Mouse (Mus musculus) brown adipose tissue, adult 24 weeks (tissue): ENCODE data around the gene Gucy2c. TPM values are rescaled to one million over a fixed set of nuclear protein-coding genes. Genes with fewer than 3 reads are reported as not detected.

Source experiments
- H3K27ac ChIP-seq: fragments of 200-500 bp; replicated peaks from 2 replicates; pipeline ENCODE4 v1.5.1; 2012; ENCODE audit warnings: low read depth, mild to moderate bottlenecking, low read length
- H3K4me1 ChIP-seq: fragments of 200-500 bp; 2 replicates; pipeline ENCODE4 v1.6.1; 2012; ENCODE audit warnings: low read length, mixed read lengths; ENCODE audit not compliant: control insufficient read depth, insufficient read depth, insufficient read length
- H3K4me3 ChIP-seq: fragments of 200-500 bp; 2 replicates; pipeline ENCODE4 v1.5.1; 2012; ENCODE audit warnings: low read depth, mild to moderate bottlenecking, low read length, moderate library complexity; ENCODE audit not compliant: insufficient read depth
- polyA plus RNA-seq: library from polyadenylated mRNA; stranded (reverse); fragments of >200 nt; gene quantifications from 2 replicates; pipeline ENCODE4 v1.2.4, GENCODE M21; 2012; ENCODE audit not compliant: missing spikeins, insufficient read depth, insufficient read length

The Gucy2c gene
- polyA plus RNA-seq, 1 experiment = not detected

GRCm38 (mm10) chr6:136683410-136684334 lies 97.9 kb downstream of the Gucy2c start:
- no peak overlapping the region for H3K4me3 ChIP-seq
- peak overlapping the region; percentile 79 for H3K27ac ChIP-seq

GRCm38 (mm10) chr6:136679381-136679780 lies 102.2 kb downstream of the Gucy2c start:
- Histone ChIP-seq H3K4me1 (0 out of 2 replicates have a peak, but pooled peaks cover under 1% of the 10 kb centered on the region), H3K27ac (peak overlapping the region; percentile 74), H3K4me3 (no peak overlapping the region; the same call in 1 of the 2 replicates)

More at GRCm38 (mm10) chr6:136683410-136684334, 97.9 kb downstream of the Gucy2c start:
- H3K4me1 ChIP-seq = peaks cover 5% of the 10 kb centered on the region; the same call in 1 of the 2 replicates

- Histone ChIP-seq H3K4me3 (no peak overlapping the region), H3K27ac (no peak overlapping the region), H3K4me1 (no peaks in the 10 kb centered on the region)
These were observed 106.6 kb downstream of the Gucy2c start for GRCm38 (mm10) chr6:136674935-136675334.

DNA sequence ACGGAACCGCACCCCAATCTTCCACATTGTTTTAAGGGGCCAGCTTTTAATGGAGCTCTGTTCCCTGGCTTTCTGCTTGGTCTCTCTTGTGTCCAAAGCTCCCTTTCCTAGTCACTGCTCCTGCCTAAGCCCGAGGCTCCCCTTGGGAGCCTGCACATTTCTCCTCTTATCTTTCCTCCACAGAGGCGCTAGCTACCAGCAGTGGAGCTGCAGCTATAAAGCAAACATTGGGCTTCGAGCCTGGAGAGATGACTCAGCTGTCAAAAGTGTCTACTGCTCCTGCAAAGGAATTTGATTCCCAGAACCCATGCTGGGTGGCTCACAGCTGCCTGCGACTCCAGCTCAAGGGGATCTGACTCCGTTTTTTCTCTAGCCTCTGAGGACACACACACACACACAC lies 109.1 kb downstream of the Gucy2c start:
- Histone ChIP-seq H3K27ac (peak overlapping the region; percentile 81), H3K4me1 (no peaks in the 10 kb centered on the region), H3K4me3 (no peak overlapping the region)

DNA sequence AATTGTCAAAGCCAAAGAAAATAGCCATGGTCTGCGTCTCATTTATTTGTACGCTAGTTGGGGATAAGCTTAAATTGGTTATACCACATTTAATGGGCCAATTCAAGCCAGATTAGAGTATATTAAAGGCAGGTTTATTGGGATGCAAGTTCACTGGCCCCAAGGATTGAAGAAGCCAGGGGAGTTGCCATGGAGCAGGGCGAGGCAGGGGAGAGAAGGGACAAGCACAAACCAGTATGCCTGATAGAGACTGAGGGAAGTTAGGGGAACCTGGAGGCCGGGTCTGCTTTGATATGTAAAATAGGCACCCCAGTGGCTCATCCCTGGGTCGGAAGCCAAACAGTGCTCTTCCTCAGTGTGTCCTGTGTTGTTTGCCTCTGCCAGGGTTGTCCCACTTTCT lies 112.3 kb downstream of the Gucy2c start:
- no peaks in the 10 kb centered on the region for H3K4me1 ChIP-seq
- no peak overlapping the region for H3K27ac ChIP-seq
- H3K4me3 ChIP-seq = no peak overlapping the region

GRCm38 (mm10) chr6:136668266-136668986 lies 113.1 kb downstream of the Gucy2c start:
- Histone ChIP-seq H3K27ac (no peak overlapping the region), H3K4me3 (no peak overlapping the region), H3K4me1 (no peaks in the 10 kb centered on the region)

DNA sequence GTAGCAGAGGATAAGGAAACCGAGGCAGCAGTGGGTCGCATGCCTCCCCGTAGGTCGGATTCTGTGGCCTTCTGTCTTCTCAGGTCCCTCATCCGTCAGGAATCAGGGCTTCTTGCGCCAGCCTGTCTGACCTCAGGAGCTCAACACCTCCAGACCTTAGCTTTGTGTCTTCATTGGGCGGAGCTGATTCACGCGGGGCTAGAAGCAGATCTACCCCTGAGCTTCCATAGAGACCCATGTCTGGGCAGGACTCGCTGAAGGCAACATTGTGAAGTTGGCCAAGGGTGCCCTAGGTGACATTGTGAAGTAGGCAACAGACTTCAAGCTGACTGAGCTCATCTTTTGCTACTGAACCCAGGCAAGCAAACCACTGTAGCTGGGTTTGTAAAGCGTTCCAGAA lies 119.5 kb downstream of the Gucy2c start:
- Histone ChIP-seq H3K27ac (peak overlapping the region; percentile 86), H3K4me1 (no peaks in the 10 kb centered on the region), H3K4me3 (peak overlapping the region; percentile 75)

DNA sequence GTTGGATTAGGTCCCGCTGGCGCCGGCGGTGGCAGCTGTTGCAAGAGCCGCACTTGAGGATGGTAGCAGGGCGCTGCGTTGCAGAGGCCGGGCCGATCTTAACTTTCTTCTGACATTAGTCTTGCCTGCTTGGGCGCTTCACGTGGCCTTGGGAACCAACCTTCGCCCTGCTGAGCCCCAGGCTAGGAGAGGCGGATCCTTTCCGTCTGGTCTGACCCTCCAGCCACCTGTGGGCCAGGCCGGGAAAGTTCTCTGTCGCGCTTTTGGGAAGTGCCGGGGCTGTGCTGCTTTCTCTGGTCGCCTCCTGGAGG lies 119.9 kb downstream of the Gucy2c start, which contains the start of gene Plbd1:
Gene Plbd1 (minus strand): TSS at position 223 of the 311 bp plus-strand sequence.
- no peaks in the 10 kb centered on the region for H3K4me1 ChIP-seq
- peak within 1 kb of the TSS; percentile 97 for H3K27ac ChIP-seq
- H3K4me3 ChIP-seq = peak within 1 kb of the TSS; percentile 75

DNA sequence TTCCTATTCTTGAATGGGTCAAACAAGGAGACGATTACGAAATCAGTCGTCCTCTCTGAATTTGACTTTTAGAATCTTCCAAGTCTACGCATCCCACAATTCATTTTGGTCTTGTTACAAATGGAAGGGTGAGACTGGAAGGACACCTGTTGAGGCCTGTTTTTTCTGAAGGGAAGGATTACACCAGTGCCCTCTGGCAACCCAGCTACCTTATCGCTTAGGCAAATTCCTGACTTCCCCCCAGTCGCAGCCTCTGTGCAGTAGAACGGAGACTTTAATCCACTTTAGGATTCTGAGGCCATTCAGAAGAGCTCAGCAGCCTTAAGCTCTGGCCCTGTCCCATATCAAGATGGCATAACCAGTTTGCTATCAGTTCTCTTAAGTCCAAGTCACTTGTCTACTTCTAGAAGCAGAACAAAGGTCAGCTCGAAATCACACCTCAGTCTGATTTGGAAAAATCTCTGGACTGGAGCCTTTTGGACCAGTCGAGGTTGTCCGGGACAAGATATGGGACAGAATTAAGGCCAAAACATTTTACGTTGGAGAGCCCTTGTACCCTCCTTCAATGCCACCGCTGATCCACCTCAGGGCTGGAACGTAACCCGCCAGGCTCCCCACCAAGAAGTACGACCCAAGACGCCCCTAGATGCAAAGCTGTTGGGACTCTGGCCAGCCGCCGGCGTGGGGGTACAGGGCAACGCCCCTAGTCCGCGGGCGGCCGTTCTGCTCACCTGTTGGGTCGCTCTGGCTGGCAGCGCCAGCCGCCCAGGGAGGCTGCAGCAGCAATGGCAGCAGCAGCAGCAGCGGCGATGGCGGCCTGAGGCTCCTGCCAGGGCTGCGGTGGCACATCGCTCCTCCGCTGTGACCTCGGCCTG lies 120.5 kb downstream of the Gucy2c start:
- peak overlapping the region; percentile 75 for H3K4me3 ChIP-seq
- H3K27ac ChIP-seq = peak overlapping the region; percentile 97
- no peaks in the 10 kb centered on the region for H3K4me1 ChIP-seq

DNA sequence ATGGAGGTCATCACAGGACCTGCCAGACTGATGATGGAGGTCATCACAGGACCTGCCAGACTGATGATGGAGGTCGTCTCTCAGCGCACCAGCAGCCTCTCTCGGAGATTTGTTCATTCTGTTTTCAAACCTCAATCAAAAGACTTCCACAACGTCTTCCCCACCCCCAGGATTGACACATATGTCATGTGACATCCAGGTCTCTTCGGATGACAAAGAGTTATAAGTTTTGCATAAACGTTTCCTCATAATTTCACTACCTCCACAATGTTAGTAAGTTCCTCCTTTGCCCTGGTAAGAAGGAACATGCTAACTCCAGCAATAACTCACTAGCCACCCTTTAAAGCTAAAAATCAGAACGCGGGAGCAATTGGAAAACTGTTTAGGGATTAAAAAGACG lies 122.3 kb downstream of the Gucy2c start:
- H3K4me3 ChIP-seq = no peak overlapping the region
- no peak overlapping the region; the same call in 1 of the 2 replicates for H3K27ac ChIP-seq
- no peaks in the 10 kb centered on the region for H3K4me1 ChIP-seq

DNA sequence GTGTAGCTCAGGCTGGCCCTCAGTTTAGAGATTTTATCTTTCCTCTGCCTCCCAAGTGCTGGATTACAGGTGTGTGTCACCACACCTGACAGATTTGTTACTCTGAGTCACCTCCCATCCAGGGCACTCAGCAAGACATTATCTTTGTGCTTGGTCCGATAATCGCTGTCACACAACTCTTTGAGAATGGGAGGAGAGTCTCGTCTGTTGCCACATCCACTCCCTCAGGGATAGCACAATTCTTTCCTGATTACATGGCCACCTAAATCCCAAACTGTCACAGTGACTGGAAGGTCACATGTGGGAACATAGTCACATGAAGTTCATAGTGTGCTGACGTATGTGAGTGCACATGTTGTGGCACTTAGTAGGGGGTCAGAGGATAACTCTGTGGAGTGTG lies 123.3 kb downstream of the Gucy2c start:
- Histone ChIP-seq H3K4me3 (no peak overlapping the region), H3K4me1 (no peaks in the 10 kb centered on the region), H3K27ac (peak overlapping the region; percentile 77)

DNA sequence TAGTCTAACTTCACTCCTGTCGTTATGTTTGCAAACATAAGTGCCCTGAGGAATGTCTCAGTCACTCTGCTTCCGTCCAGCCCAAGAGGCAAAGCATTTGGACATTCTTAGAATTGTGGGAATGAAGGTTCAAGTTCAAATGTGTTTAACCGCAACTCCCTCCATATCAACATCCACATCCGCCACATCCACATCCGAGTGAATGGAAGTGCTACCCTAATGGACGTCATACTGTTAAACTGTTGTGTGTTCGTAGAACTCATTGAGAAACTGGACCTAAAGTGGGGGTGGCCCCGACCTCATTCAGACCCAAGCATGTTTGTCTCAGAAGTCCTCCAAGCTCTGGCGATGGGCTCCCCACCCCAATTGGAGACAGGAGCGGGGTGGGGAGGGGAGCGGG lies 125.8 kb downstream of the Gucy2c start:
- Histone ChIP-seq H3K27ac (no peak overlapping the region), H3K4me3 (no peak overlapping the region), H3K4me1 (no peaks in the 10 kb centered on the region)

DNA sequence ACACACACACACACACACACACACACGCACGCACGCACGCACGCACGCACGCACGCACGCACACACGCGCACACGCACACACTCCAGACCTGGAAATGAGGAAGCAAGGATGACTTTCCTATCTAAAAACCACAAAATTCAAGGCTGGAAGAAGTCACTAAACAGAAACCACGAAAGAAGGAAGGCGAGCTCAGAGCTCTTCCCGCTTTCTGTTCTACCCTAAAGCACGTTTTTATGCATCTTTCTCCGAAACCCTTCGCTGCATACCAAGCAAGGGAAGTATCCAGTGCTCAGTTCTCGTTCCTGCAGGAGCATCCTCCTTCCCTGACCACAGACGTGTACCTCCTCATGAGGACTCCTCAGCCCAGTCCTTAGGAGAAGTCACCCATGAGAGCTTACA lies 127.1 kb downstream of the Gucy2c start:
- no peak overlapping the region for H3K4me3 ChIP-seq
- no peaks in the 10 kb centered on the region for H3K4me1 ChIP-seq
- no peak overlapping the region for H3K27ac ChIP-seq

DNA sequence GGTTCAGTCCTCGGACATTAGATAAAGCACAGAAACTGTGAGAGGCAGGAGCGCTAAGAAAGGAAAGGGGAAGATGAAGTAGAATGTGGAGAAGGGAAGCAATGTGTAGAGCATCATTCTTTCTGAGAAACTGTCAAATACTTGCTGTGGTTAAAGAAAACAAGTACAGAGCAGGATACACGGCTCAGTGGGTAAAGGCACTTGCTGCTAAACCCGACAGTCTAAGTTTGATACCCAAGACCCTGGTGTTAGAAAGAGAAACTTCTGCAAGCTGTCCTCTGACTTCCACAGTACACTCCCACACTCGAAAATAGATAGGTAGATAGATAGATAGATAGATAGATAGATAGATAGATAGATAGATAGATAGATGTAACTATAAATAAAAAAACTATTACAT lies 128.2 kb downstream of the Gucy2c start:
- H3K27ac ChIP-seq = no peak overlapping the region
- H3K4me1 ChIP-seq = no peaks in the 10 kb centered on the region
- H3K4me3 ChIP-seq = no peak overlapping the region

- Histone ChIP-seq H3K27ac (no peak overlapping the region), H3K4me3 (no peak overlapping the region), H3K4me1 (no peaks in the 10 kb centered on the region)
These were observed 130.9 kb downstream of the Gucy2c start for GRCm38 (mm10) chr6:136650664-136651063.
